Mouse (Mus musculus) CH12.LX (cell line): Measurements from ENCODE around the gene Fbxo11. TPM values are rescaled to one million over a fixed set of nuclear protein-coding genes. Genes with fewer than 3 reads are reported as not detected.
"Not testable (repeated sequence)": the region's sequence is repeated elsewhere in the genome, so short reads cannot be mapped to it uniquely, and the experiment has no call there.

Experiments used
- DNase-seq: peaks from one replicate; pipeline ENCODE4 v3.0.0-alpha.2; 2013; ENCODE audit errors: extremely low read depth
- H3K27ac ChIP-seq: 2 replicates; pipeline ENCODE4 v1.5.1; 2012; ENCODE audit warnings: low read depth, mild to moderate bottlenecking, control low read depth, moderate library complexity; ENCODE audit not compliant: insufficient read depth
- H3K27me3 ChIP-seq: replicated peaks from 2 replicates; pipeline ENCODE3; 2012; ENCODE audit warnings: inconsistent platforms
- H3K36me3 ChIP-seq, 2 experiments: replicated peaks in 1 of 2; 2 replicates each; pipeline versions ENCODE3 to v1.6.1; 2012; ENCODE audit warnings: inconsistent platforms in 1 of 2, low read length in 1 of 2, mild to moderate bottlenecking in 1 of 2, mixed read lengths in 1 of 2, moderate library complexity in 1 of 2; ENCODE audit not compliant: control insufficient read depth in 1 of 2, insufficient read depth in 1 of 2
- H3K4me1 ChIP-seq, 2 experiments: 2 replicates each; pipeline ENCODE4 v1.6.1; 2012; ENCODE audit warnings: inconsistent platforms in 1 of 2, moderate library complexity in 1 of 2; ENCODE audit not compliant: insufficient read depth in 2 of 2, control insufficient read depth in 1 of 2
- H3K4me2 ChIP-seq: 2 replicates; pipeline ENCODE4 v1.6.1; 2012; ENCODE audit warnings: low read depth, mild to moderate bottlenecking, control low read depth; ENCODE audit not compliant: poor library complexity, insufficient read depth, severe bottlenecking
- H3K4me3 ChIP-seq, 3 experiments: fragments of 150-350 bp in 1 of 3; sonication (generic) in 1 of 3; replicated peaks in 1 of 3; 2 replicates each; pipeline versions ENCODE3 to v1.5.1; 2011 to 2012; ENCODE audit warnings: low read depth in 2 of 3, low read length in 2 of 3, mild to moderate bottlenecking in 2 of 3, moderate library complexity in 2 of 3, control low read depth in 1 of 3, improper control_type of control experiment in 1 of 3, inconsistent platforms in 1 of 3, mixed read lengths in 1 of 3; ENCODE audit not compliant: poor library complexity in 1 of 3
- H3K79me2 ChIP-seq: replicated peaks from 2 replicates; pipeline ENCODE4 v1.6.1; 2012; ENCODE audit warnings: mild to moderate bottlenecking, moderate library complexity; ENCODE audit not compliant: control insufficient read depth, poor library complexity, insufficient read depth, severe bottlenecking; ENCODE audit errors: extremely low read depth
- H3K9ac ChIP-seq: 2 replicates; pipeline ENCODE4 v1.6.1; 2012; ENCODE audit warnings: low read depth, mild to moderate bottlenecking, control low read depth, moderate library complexity; ENCODE audit not compliant: insufficient read depth
- H3K9me3 ChIP-seq: replicated peaks from 2 replicates; pipeline ENCODE3; 2012; ENCODE audit warnings: low read length, inconsistent platforms, mixed read lengths
- BHLHE40 ChIP-seq: IDR thresholded peaks from 2 replicates; pipeline ENCODE4 v1.6.1; 2011; ENCODE audit warnings: mild to moderate bottlenecking, low read depth, low read length, improper control_type of control experiment
- CHD2 ChIP-seq: IDR thresholded peaks from 2 replicates; pipeline ENCODE4 v1.6.1; 2011; ENCODE audit warnings: low read length, improper control_type of control experiment
- CTCF ChIP-seq, 2 experiments: IDR thresholded peaks in 1 of 2; conservative IDR thresholded peaks in 1 of 2; 2 replicates each; pipeline ENCODE4 v1.5.1; 2011 to 2012; ENCODE audit warnings: low read depth in 2 of 2, low read length in 2 of 2, improper control_type of control experiment in 1 of 2, inconsistent platforms in 1 of 2, mild to moderate bottlenecking in 1 of 2, moderate library complexity in 1 of 2
- EP300 ChIP-seq: IDR thresholded peaks from 2 replicates; pipeline ENCODE4 v1.6.1; 2011; ENCODE audit warnings: low read length, improper control_type of control experiment
- IRF4 ChIP-seq: IDR thresholded peaks from 2 replicates; pipeline ENCODE4 v1.6.1; 2014; ENCODE audit warnings: low read depth, mild to moderate bottlenecking, inconsistent platforms, low read length, improper control_type of control experiment
- JUN ChIP-seq: IDR thresholded peaks from 2 replicates; pipeline ENCODE4 v1.6.1; 2011; ENCODE audit warnings: low read depth, mild to moderate bottlenecking, low read length, improper control_type of control experiment, moderate library complexity; ENCODE audit not compliant: insufficient read depth
- MEF2A ChIP-seq: IDR thresholded peaks from 2 replicates; pipeline ENCODE4 v1.6.1; 2014; ENCODE audit warnings: low read depth, mild to moderate bottlenecking, inconsistent platforms, low read length, improper control_type of control experiment, borderline replicate concordance
- MXI1 ChIP-seq: IDR thresholded peaks from 2 replicates; pipeline ENCODE4 v1.6.1; 2011; ENCODE audit warnings: mild to moderate bottlenecking, low read depth, low read length, improper control_type of control experiment
- MYC ChIP-seq: IDR thresholded peaks from 2 replicates; pipeline ENCODE4 v1.6.1; 2011; ENCODE audit warnings: low read depth, mild to moderate bottlenecking, improper control_type of control experiment, low read length
- NRF1 ChIP-seq: IDR thresholded peaks from 2 replicates; pipeline ENCODE4 v1.6.1; 2014; ENCODE audit warnings: low read depth, mild to moderate bottlenecking, inconsistent platforms, low read length, improper control_type of control experiment, moderate library complexity
- POLR2A ChIP-seq: IDR thresholded peaks from 2 replicates; pipeline ENCODE4 v1.6.1; 2011; ENCODE audit warnings: low read depth, mild to moderate bottlenecking, improper control_type of control experiment, low read length
- RAD21 ChIP-seq: IDR thresholded peaks from 2 replicates; pipeline ENCODE4 v1.6.1; 2011; ENCODE audit warnings: low read depth, mild to moderate bottlenecking, low read length, improper control_type of control experiment, moderate library complexity
- RCOR1 ChIP-seq: conservative IDR thresholded peaks from 2 replicates; pipeline ENCODE4 v1.6.1; 2012; ENCODE audit warnings: low read depth, mild to moderate bottlenecking, inconsistent platforms, low read length, improper control_type of control experiment
- SMC3 ChIP-seq: IDR thresholded peaks from 2 replicates; pipeline ENCODE4 v1.6.1; 2011; ENCODE audit warnings: low read depth, low read length, improper control_type of control experiment
- TCF12 ChIP-seq: IDR thresholded peaks from 2 replicates; pipeline ENCODE4 v1.6.1; 2014; ENCODE audit warnings: low read depth, mild to moderate bottlenecking, inconsistent platforms, low read length, improper control_type of control experiment
- UBTF ChIP-seq: IDR thresholded peaks from 2 replicates; pipeline ENCODE4 v1.6.1; 2012; ENCODE audit warnings: low read depth, mild to moderate bottlenecking, inconsistent platforms, low read length, improper control_type of control experiment, moderate library complexity
- ZNF384 ChIP-seq: IDR thresholded peaks from 2 replicates; pipeline ENCODE4 v1.6.1; 2012; ENCODE audit warnings: low read depth, low read length, improper control_type of control experiment, inconsistent platforms
- dilution Hi-C: fragments of 300-500 bp; cut with MboI; formaldehyde crosslinking; loops from 2 replicates; pipeline ENCODE4 v1.14.3; 2020; ENCODE audit warnings: low sequenced_read_pairs; ENCODE audit not compliant: extremely low pct_unique_long_range_greater_than_20kb, extremely low pct_ligation_motif_present
- in situ Hi-C: fragments of 300-500 bp; cut with MboI; formaldehyde crosslinking; loops from 3 replicates; pipeline ENCODE4 v1.14.3; 2019; ENCODE audit warnings: low sequenced_read_pairs, low pct_ligation_motif_present, low pct_unique_long_range_greater_than_20kb, mixed read lengths
- polyA plus RNA-seq: library from polyadenylated mRNA; unstranded; fragments of >175 nt; gene quantifications from 2 replicates; pipeline ENCODE4 v1.2.1, GENCODE M21; 2012; ENCODE audit warnings: low read depth; ENCODE audit not compliant: insufficient read length
- total RNA-seq, 2 experiments: library from RNA; depleted of rRNA; stranded (reverse); fragments of 300-350 nt in 1 of 2; fragments of >200 nt in 1 of 2; gene quantifications; 2 replicates each; pipeline ENCODE4 v1.2.3; 2012 to 2014

Gene Fbxo11
- total and polyA plus RNA-seq, 3 experiments: 37.6 to 61.8 (median 61.0) TPM

GRCm38 (mm10) chr17:88025227-88025626 is 39.9 kb downstream of the Fbxo11 start:
- no peak overlapping the region for H3K27ac ChIP-seq
- H3K27me3 ChIP-seq: no peaks in the 10 kb centered on the region
- H3K36me3 ChIP-seq: peaks cover 0 to 20% of the 10 kb centered on the region in 2 experiments
- dilution Hi-C loops: no loop called here
- H3K4me3 ChIP-seq: no peak overlapping the region
- TF ChIP-seq MEF2A: no peak
- no peak for TF ChIP-seq RCOR1
- TF ChIP-seq POLR2A: no peak
- peak; percentile 76 for TF ChIP-seq RAD21
- peak in 1 of 2 experiments; percentile 67; a peak in 2 of 4 replicates for TF ChIP-seq CTCF (conservative IDR thresholded peaks at IDR 0.05 in 1 of 2, IDR thresholded peaks at IDR 0.05 in 1 of 2; ENCODE audit: low read depth in 2 of 2, low read length in 2 of 2)
- 0 out of 2 replicates have a peak, but pooled peaks have one; percentile 30 for TF ChIP-seq MYC
- TF ChIP-seq JUN: no peak
- peak; percentile 60 for TF ChIP-seq SMC3
- no peak for TF ChIP-seq ZNF384
- TF ChIP-seq EP300: no peak
- H3K79me2 ChIP-seq: peaks cover 95% of the 10 kb centered on the region
- H3K9me3 ChIP-seq: no peaks in the 10 kb centered on the region
- H3K9ac ChIP-seq: 0 out of 2 replicates have a peak overlapping the region, but pooled peaks have one; percentile 2
- H3K4me1 ChIP-seq: peaks cover 7 to 69% of the 10 kb centered on the region in 2 experiments
- DNase-seq: peak; percentile 52
- H3K4me2 ChIP-seq: no peak overlapping the region
- in situ Hi-C loops: no loop called here

DNA sequence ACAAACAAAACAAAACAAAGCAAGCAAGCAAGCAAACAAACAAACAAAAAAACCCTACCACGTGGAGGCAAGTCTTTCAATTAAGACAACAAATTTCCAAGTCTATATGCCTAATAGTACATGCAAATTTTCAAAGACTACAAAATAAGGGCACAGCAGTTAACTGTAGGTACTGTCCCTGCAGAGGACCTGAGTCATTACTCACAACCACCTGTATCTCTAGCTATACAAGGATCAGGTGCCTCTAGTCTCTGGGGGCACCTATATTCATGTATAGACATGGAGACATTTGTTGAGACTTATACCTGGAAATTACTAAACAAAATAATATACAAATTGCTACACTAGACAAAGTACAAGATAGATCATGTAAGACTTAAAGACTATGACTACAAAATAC is 41.2 kb downstream of the Fbxo11 start:
- Histone ChIP-seq H3K4me1 (peaks cover 11 to 75% of the 10 kb centered on the region in 2 experiments), H3K27me3 (no peaks in the 10 kb centered on the region), H3K36me3 (peaks cover 0 to 14% of the 10 kb centered on the region in 2 experiments)
- TF ChIP-seq NRF1: no peak
- TF ChIP-seq ZNF384: no peak
- no peak for TF ChIP-seq UBTF
- no peak for TF ChIP-seq MXI1
- TF ChIP-seq MEF2A: no peak
- TF ChIP-seq CHD2: no peak
- peak; percentile 68; the same call in 1 of the 2 replicates for TF ChIP-seq TCF12
- peak; percentile 69 for TF ChIP-seq BHLHE40
- peak; percentile 51; the same call in 1 of the 2 replicates for TF ChIP-seq IRF4
- no peak for TF ChIP-seq RAD21
- peak; percentile 36 for TF ChIP-seq EP300
- TF ChIP-seq, all 38 proteins: peak for 4
- no peak overlapping the region for H3K27ac ChIP-seq
- H3K79me2 ChIP-seq: peaks cover 94% of the 10 kb centered on the region
- no peaks in the 10 kb centered on the region for H3K9me3 ChIP-seq
- no peak overlapping the region for H3K4me3 ChIP-seq
- H3K9ac ChIP-seq: no peak overlapping the region
- H3K4me2 ChIP-seq: no peak overlapping the region
- in situ Hi-C loops: no loop called here
- DNase-seq: peak; percentile 50
- dilution Hi-C loops: no loop called here

DNA sequence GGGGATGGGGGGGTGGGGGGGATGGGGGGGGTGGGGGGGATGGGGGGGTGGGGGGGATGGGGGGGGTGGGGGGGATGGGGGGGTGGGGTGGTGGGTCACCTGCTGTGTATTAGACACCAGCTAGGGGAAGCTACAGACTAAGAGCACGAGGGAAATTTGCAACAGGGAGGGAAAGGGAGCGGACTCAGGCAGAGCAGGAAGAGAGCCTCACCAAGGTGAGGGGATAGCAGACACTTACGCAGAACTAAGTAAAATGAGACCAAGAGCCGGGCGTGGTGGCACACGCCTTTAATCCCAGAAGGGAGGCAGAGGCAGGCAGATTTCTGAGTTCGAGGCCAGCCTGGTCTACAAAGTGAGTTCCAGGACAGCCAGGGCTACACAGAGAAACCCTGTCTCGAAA is 49.1 kb downstream of the Fbxo11 start:
- dilution Hi-C loops, H3K9ac ChIP-seq, H3K27me3 ChIP-seq, H3K27ac ChIP-seq, H3K4me3 ChIP-seq, in situ Hi-C loops, DNase-seq, H3K4me2 ChIP-seq, H3K9me3 ChIP-seq: not testable (repeated sequence)
- Histone ChIP-seq H3K4me1 (peaks cover 5 to 34% of the 10 kb centered on the region in 2 experiments), H3K79me2 (peaks cover 70% of the 10 kb centered on the region), H3K36me3 (peaks cover 36 to 62% of the 10 kb centered on the region in 2 experiments)
